Mouse (Mus musculus): ENCODE results near the gene Ndufa10. TPM values are rescaled to one million over a fixed set of nuclear protein-coding genes. Genes with fewer than 3 reads are reported as not detected.

The Ndufa10 gene
- polyA plus RNA-seq, 1 experiment from 2014 or later = 210 TPM

GRCm38 (mm10) chr1:92496001-92496400 lies 22.3 kb upstream of the Ndufa10 start, which contains the start of gene Olfr1415:
Gene Olfr1415 (minus strand): TSS chr1:92496101.
- TF ChIP-seq EP300 (IDR thresholded peaks at IDR 0.05; ENCODE audit: low read depth) = no peak
- TF ChIP-seq CTCF (IDR thresholded peaks at IDR 0.05; ENCODE audit: low read depth) = no peak
- H3K9me3 ChIP-seq (ENCODE audit: low read length) = no peaks in the 10 kb centered on the region
- H3K4me2 ChIP-seq (ENCODE audit: low read depth, low read length) = no peak within 1 kb of the TSS
- H3K9ac ChIP-seq (replicated peaks) = no peak within 1 kb of the TSS
- no peak within 1 kb of the TSS for H3K4me3 ChIP-seq (ENCODE audit: low read depth, low read length)
- no peaks in the 10 kb centered on the region for H3K27me3 ChIP-seq (ENCODE audit: insufficient read depth, low read length)
- no peak within 1 kb of the TSS for H3K27ac ChIP-seq (ENCODE audit: low read depth)
- no peaks in the 10 kb centered on the region for H3K36me3 ChIP-seq (replicated peaks; ENCODE audit: insufficient read depth, low read length)
- DNase-seq (no peak), ATAC-seq (no peak)
- 62% methylated on average over 2 of the region's 2 CpGs for WGBS (ENCODE audit: insufficient replicate concordance)
- H3K4me1 ChIP-seq (ENCODE audit: insufficient read depth) = no peaks in the 10 kb centered on the region

DNA sequence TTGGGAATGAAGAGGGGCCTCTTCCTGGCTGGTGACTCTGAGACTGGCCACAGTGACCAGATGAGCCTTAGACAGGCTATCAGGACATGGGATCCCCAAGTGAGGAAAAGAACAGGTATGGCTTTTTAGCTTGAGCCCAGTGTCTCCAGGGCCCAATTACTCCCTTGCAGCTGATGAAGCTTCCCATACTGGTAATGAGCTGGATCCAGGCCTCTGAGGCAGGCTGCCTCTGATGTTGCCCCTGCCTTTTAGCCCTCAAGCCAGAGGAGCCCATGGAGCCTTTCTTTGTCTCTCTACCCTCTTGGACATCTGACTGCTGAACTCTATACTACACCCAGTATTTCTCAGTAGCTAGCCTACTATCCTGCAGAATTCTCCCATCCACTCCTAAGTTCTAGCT lies 11.4 kb upstream of the Ndufa10 start, which contains the start of gene Olfr1416:
Olfr1416 (minus strand) TSS at position 101 of the 400 bp plus-strand sequence.
- TF ChIP-seq EP300 (IDR thresholded peaks at IDR 0.05; ENCODE audit: low read depth) = no peak
- no peak for TF ChIP-seq CTCF (IDR thresholded peaks at IDR 0.05; ENCODE audit: low read depth)
- H3K27ac ChIP-seq (ENCODE audit: low read depth) = no peak within 1 kb of the TSS
- no peak for DNase-seq
- H3K4me3 ChIP-seq (ENCODE audit: low read depth, low read length) = no peak within 1 kb of the TSS
- no peak within 1 kb of the TSS for H3K9ac ChIP-seq (replicated peaks)
- no peaks in the 10 kb centered on the region for H3K36me3 ChIP-seq (replicated peaks; ENCODE audit: insufficient read depth, low read length)
- H3K9me3 ChIP-seq (ENCODE audit: low read length) = no peaks in the 10 kb centered on the region
- no peaks in the 10 kb centered on the region for H3K4me1 ChIP-seq (ENCODE audit: insufficient read depth)
- H3K27me3 ChIP-seq (ENCODE audit: insufficient read depth, low read length) = no peaks in the 10 kb centered on the region
- H3K4me2 ChIP-seq (ENCODE audit: low read depth, low read length) = no peak within 1 kb of the TSS
- no peak for ATAC-seq

DNA sequence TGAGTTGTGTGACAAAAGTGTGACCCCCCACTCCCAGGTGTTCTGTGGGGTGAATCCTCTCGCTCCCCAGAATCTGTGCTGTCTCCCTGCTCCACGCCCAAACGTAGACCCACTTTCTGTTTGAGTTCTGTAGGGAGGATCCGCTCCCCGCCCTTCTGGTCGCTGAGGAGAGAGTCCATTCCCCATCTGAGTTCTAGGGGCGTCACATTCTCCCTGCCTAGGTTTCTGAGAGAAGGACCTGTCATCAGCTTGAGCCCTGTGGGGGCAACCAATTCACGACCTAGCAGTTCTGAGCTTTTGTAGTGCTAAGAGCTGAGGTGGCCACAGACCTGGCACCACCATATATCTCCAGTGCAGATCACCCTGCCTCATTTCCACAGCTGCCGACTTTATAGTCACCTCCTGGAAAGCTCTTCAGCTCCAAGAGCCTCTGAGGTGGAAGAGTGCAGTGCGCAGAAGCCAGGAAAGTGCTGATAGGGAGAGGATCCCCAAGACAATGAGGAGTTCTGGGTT lies 462 bp upstream of the Ndufa10 start:
- H3K27me3 ChIP-seq (ENCODE audit: insufficient read depth, low read length) = no peaks in the 10 kb centered on the region
- H3K9ac ChIP-seq (replicated peaks) = peak overlapping the region; percentile 93
- DNase-seq (no peak), ATAC-seq (peak; percentile 62)
- TF ChIP-seq CTCF (IDR thresholded peaks at IDR 0.05; ENCODE audit: low read depth) (no peak), EP300 (IDR thresholded peaks at IDR 0.05; ENCODE audit: low read depth) (no peak)
- H3K27ac ChIP-seq (ENCODE audit: low read depth) = peak overlapping the region; percentile 90
- H3K4me3 ChIP-seq (ENCODE audit: low read depth, low read length) = peak overlapping the region; percentile 84
- no peaks in the 10 kb centered on the region for H3K9me3 ChIP-seq (ENCODE audit: low read length)
- peak overlapping the region; percentile 97 for H3K4me2 ChIP-seq (ENCODE audit: low read depth, low read length)
- 2% methylated on average over 10 of the region's 10 CpGs for WGBS (ENCODE audit: insufficient replicate concordance)
- H3K4me1 ChIP-seq (ENCODE audit: insufficient read depth) = peaks cover 14% of the 10 kb centered on the region
- H3K36me3 ChIP-seq (replicated peaks; ENCODE audit: insufficient read depth, low read length) = peaks cover 18% of the 10 kb centered on the region

DNA sequence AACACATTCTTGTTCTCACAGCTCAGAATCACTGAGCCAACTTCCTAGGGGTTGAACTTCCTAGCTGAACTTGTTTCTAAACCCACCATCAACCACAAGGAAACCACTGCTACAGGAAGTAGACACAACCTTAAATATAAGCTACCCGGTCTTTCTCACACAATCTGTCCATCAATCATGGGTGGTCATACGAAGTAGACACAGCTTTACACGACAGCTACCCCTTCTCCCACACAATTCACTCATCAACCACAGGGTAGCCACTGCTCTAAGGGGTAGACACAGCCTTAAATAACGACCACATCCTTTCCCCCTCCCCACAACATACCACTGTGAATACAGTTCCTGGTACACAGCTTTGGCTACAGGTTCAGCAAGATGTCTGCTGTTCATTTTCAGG lies 4.8 kb downstream of the Ndufa10 start:
- no peak overlapping the region for H3K27ac ChIP-seq (ENCODE audit: low read depth)
- H3K9ac ChIP-seq (replicated peaks) = no peak overlapping the region
- H3K4me2 ChIP-seq (ENCODE audit: low read depth, low read length) = no peak overlapping the region
- H3K9me3 ChIP-seq (ENCODE audit: low read length) = no peaks in the 10 kb centered on the region
- H3K4me1 ChIP-seq (ENCODE audit: insufficient read depth) = peaks cover 8% of the 10 kb centered on the region
- no peak for DNase-seq
- TF ChIP-seq CTCF (IDR thresholded peaks at IDR 0.05; ENCODE audit: low read depth) (no peak), EP300 (IDR thresholded peaks at IDR 0.05; ENCODE audit: low read depth) (no peak)
- WGBS (ENCODE audit: insufficient replicate concordance) = 32% methylated on average over 4 of the region's 4 CpGs
- H3K27me3 ChIP-seq (ENCODE audit: insufficient read depth, low read length) = no peaks in the 10 kb centered on the region
- no peak overlapping the region for H3K4me3 ChIP-seq (ENCODE audit: low read depth, low read length)
- no peak for ATAC-seq
- H3K36me3 ChIP-seq (replicated peaks; ENCODE audit: insufficient read depth, low read length) = peaks cover 59% of the 10 kb centered on the region

- no peak for ATAC-seq
- WGBS (ENCODE audit: insufficient replicate concordance) = 83% methylated on average over 6 of the region's 6 CpGs
- no peak for DNase-seq
- Histone ChIP-seq H3K9me3 (ENCODE audit: low read length) (no peaks in the 10 kb centered on the region), H3K36me3 (replicated peaks; ENCODE audit: insufficient read depth, low read length) (peaks cover 79% of the 10 kb centered on the region), H3K4me2 (ENCODE audit: low read depth, low read length) (no peak overlapping the region), H3K4me3 (ENCODE audit: low read depth, low read length) (no peak overlapping the region), H3K27ac (ENCODE audit: low read depth) (no peak overlapping the region), H3K4me1 (ENCODE audit: insufficient read depth) (no peaks in the 10 kb centered on the region), H3K9ac (replicated peaks) (no peak overlapping the region), H3K27me3 (ENCODE audit: insufficient read depth, low read length) (no peaks in the 10 kb centered on the region)
- TF ChIP-seq EP300 (IDR thresholded peaks at IDR 0.05; ENCODE audit: low read depth) (no peak), CTCF (IDR thresholded peaks at IDR 0.05; ENCODE audit: low read depth) (no peak)
These were observed 15.2 kb downstream of the Ndufa10 start for GRCm38 (mm10) chr1:92458416-92458815.

DNA sequence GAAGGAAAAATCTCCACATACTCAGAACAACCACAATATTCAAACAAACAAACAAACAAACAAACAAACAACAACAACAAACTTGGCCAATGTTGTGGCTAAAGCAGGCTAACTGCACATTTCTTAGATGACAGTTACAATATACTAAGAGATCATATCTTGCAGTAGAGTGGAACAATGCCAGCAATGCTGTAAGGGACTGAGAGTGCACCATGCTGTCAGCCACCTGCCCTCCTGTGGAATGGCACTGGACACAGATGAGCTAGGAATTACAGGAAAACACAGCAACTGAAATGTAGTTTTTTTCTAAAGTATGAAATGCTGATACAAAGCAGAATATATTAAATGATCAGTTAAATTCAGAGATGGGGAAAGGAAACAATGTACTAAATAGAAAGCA lies 15.9 kb downstream of the Ndufa10 start:
- H3K36me3 ChIP-seq (replicated peaks; ENCODE audit: insufficient read depth, low read length) = peaks cover 80% of the 10 kb centered on the region
- H3K27ac ChIP-seq (ENCODE audit: low read depth) = no peak overlapping the region
- no peak overlapping the region for H3K9ac ChIP-seq (replicated peaks)
- H3K4me3 ChIP-seq (ENCODE audit: low read depth, low read length) = no peak overlapping the region
- H3K4me2 ChIP-seq (ENCODE audit: low read depth, low read length) = no peak overlapping the region
- no peaks in the 10 kb centered on the region for H3K27me3 ChIP-seq (ENCODE audit: insufficient read depth, low read length)
- DNase-seq = no peak
- H3K9me3 ChIP-seq (ENCODE audit: low read length) = no peaks in the 10 kb centered on the region
- ATAC-seq = no peak
- no peak for TF ChIP-seq EP300 (IDR thresholded peaks at IDR 0.05; ENCODE audit: low read depth)
- TF ChIP-seq CTCF (IDR thresholded peaks at IDR 0.05; ENCODE audit: low read depth) = no peak
- H3K4me1 ChIP-seq (ENCODE audit: insufficient read depth) = no peaks in the 10 kb centered on the region
